Mouse (Mus musculus) CH12.LX (cell line): Measurements from ENCODE around the gene Olfr1382. TPM values are rescaled to one million over a fixed set of nuclear protein-coding genes. Genes with fewer than 3 reads are reported as not detected.

Source experiments
- DNase-seq: peaks from one replicate; pipeline ENCODE4 v3.0.0-alpha.2; 2013; ENCODE audit errors: extremely low read depth
- H3K27ac ChIP-seq: 2 replicates; pipeline ENCODE4 v1.5.1; 2012; ENCODE audit warnings: low read depth, mild to moderate bottlenecking, control low read depth, moderate library complexity; ENCODE audit not compliant: insufficient read depth
- H3K27me3 ChIP-seq: replicated peaks from 2 replicates; pipeline ENCODE3; 2012; ENCODE audit warnings: inconsistent platforms
- H3K36me3 ChIP-seq, 2 experiments: replicated peaks in 1 of 2; 2 replicates each; pipeline versions ENCODE3 to v1.6.1; 2012; ENCODE audit warnings: inconsistent platforms in 1 of 2, low read length in 1 of 2, mild to moderate bottlenecking in 1 of 2, mixed read lengths in 1 of 2, moderate library complexity in 1 of 2; ENCODE audit not compliant: control insufficient read depth in 1 of 2, insufficient read depth in 1 of 2
- H3K4me1 ChIP-seq, 2 experiments: 2 replicates each; pipeline ENCODE4 v1.6.1; 2012; ENCODE audit warnings: inconsistent platforms in 1 of 2, moderate library complexity in 1 of 2; ENCODE audit not compliant: insufficient read depth in 2 of 2, control insufficient read depth in 1 of 2
- H3K4me2 ChIP-seq: 2 replicates; pipeline ENCODE4 v1.6.1; 2012; ENCODE audit warnings: low read depth, mild to moderate bottlenecking, control low read depth; ENCODE audit not compliant: poor library complexity, insufficient read depth, severe bottlenecking
- H3K4me3 ChIP-seq, 3 experiments: fragments of 150-350 bp in 1 of 3; sonication (generic) in 1 of 3; replicated peaks in 1 of 3; 2 replicates each; pipeline versions ENCODE3 to v1.5.1; 2011 to 2012; ENCODE audit warnings: low read depth in 2 of 3, low read length in 2 of 3, mild to moderate bottlenecking in 2 of 3, moderate library complexity in 2 of 3, control low read depth in 1 of 3, improper control_type of control experiment in 1 of 3, inconsistent platforms in 1 of 3, mixed read lengths in 1 of 3; ENCODE audit not compliant: poor library complexity in 1 of 3
- H3K79me2 ChIP-seq: replicated peaks from 2 replicates; pipeline ENCODE4 v1.6.1; 2012; ENCODE audit warnings: mild to moderate bottlenecking, moderate library complexity; ENCODE audit not compliant: control insufficient read depth, poor library complexity, insufficient read depth, severe bottlenecking; ENCODE audit errors: extremely low read depth
- H3K9ac ChIP-seq: 2 replicates; pipeline ENCODE4 v1.6.1; 2012; ENCODE audit warnings: low read depth, mild to moderate bottlenecking, control low read depth, moderate library complexity; ENCODE audit not compliant: insufficient read depth
- H3K9me3 ChIP-seq: replicated peaks from 2 replicates; pipeline ENCODE3; 2012; ENCODE audit warnings: low read length, inconsistent platforms, mixed read lengths
- CHD2 ChIP-seq: IDR thresholded peaks from 2 replicates; pipeline ENCODE4 v1.6.1; 2011; ENCODE audit warnings: low read length, improper control_type of control experiment
- E2F4 ChIP-seq: IDR thresholded peaks from 2 replicates; pipeline ENCODE4 v1.6.1; 2011; ENCODE audit warnings: low read depth, low read length, improper control_type of control experiment; ENCODE audit not compliant: insufficient replicate concordance
- ELF1 ChIP-seq: IDR thresholded peaks from 2 replicates; pipeline ENCODE4 v1.6.1; 2014; ENCODE audit warnings: low read depth, mild to moderate bottlenecking, inconsistent platforms, low read length, improper control_type of control experiment
- EP300 ChIP-seq: IDR thresholded peaks from 2 replicates; pipeline ENCODE4 v1.6.1; 2011; ENCODE audit warnings: low read length, improper control_type of control experiment
- GABPA ChIP-seq: IDR thresholded peaks from 2 replicates; pipeline ENCODE4 v1.6.1; 2012; ENCODE audit warnings: low read depth, low read length, improper control_type of control experiment, inconsistent platforms; ENCODE audit not compliant: insufficient replicate concordance
- IRF4 ChIP-seq: IDR thresholded peaks from 2 replicates; pipeline ENCODE4 v1.6.1; 2014; ENCODE audit warnings: low read depth, mild to moderate bottlenecking, inconsistent platforms, low read length, improper control_type of control experiment
- JUN ChIP-seq: IDR thresholded peaks from 2 replicates; pipeline ENCODE4 v1.6.1; 2011; ENCODE audit warnings: low read depth, mild to moderate bottlenecking, low read length, improper control_type of control experiment, moderate library complexity; ENCODE audit not compliant: insufficient read depth
- JUND ChIP-seq: conservative IDR thresholded peaks from 2 replicates; pipeline ENCODE4 v1.6.1; 2011; ENCODE audit warnings: low read depth, low read length, improper control_type of control experiment
- KAT2A ChIP-seq: IDR thresholded peaks from 2 replicates; pipeline ENCODE4 v1.6.1; 2012; ENCODE audit warnings: low read length, improper control_type of control experiment, inconsistent platforms; ENCODE audit not compliant: insufficient replicate concordance
- MAFK ChIP-seq: IDR thresholded peaks from 2 replicates; pipeline ENCODE4 v1.6.1; 2011; ENCODE audit warnings: low read length, improper control_type of control experiment; ENCODE audit not compliant: insufficient replicate concordance
- MAX ChIP-seq: IDR thresholded peaks from 2 replicates; pipeline ENCODE4 v1.6.1; 2011; ENCODE audit warnings: low read length, improper control_type of control experiment
- MAZ ChIP-seq: IDR thresholded peaks from 2 replicates; pipeline ENCODE4 v1.6.1; 2012; ENCODE audit warnings: low read depth, mild to moderate bottlenecking, inconsistent platforms, low read length, improper control_type of control experiment, moderate library complexity
- MEF2A ChIP-seq: IDR thresholded peaks from 2 replicates; pipeline ENCODE4 v1.6.1; 2014; ENCODE audit warnings: low read depth, mild to moderate bottlenecking, inconsistent platforms, low read length, improper control_type of control experiment, borderline replicate concordance
- MXI1 ChIP-seq: IDR thresholded peaks from 2 replicates; pipeline ENCODE4 v1.6.1; 2011; ENCODE audit warnings: mild to moderate bottlenecking, low read depth, low read length, improper control_type of control experiment
- MYC ChIP-seq: IDR thresholded peaks from 2 replicates; pipeline ENCODE4 v1.6.1; 2011; ENCODE audit warnings: low read depth, mild to moderate bottlenecking, improper control_type of control experiment, low read length
- NELFE ChIP-seq: IDR thresholded peaks from 2 replicates; pipeline ENCODE4 v1.6.1; 2011; ENCODE audit warnings: low read depth, low read length, improper control_type of control experiment
- NRF1 ChIP-seq: IDR thresholded peaks from 2 replicates; pipeline ENCODE4 v1.6.1; 2014; ENCODE audit warnings: low read depth, mild to moderate bottlenecking, inconsistent platforms, low read length, improper control_type of control experiment, moderate library complexity
- PAX5 ChIP-seq: IDR thresholded peaks from 2 replicates; pipeline ENCODE4 v1.6.1; 2012; ENCODE audit warnings: low read length, inconsistent platforms, mixed read lengths
- POLR2AphosphoS2 ChIP-seq: IDR thresholded peaks from 2 replicates; pipeline ENCODE4 v1.6.1; 2011; ENCODE audit warnings: low read depth, low read length, improper control_type of control experiment
- RCOR1 ChIP-seq: conservative IDR thresholded peaks from 2 replicates; pipeline ENCODE4 v1.6.1; 2012; ENCODE audit warnings: low read depth, mild to moderate bottlenecking, inconsistent platforms, low read length, improper control_type of control experiment
- SIN3A ChIP-seq: IDR thresholded peaks from 2 replicates; pipeline ENCODE4 v1.6.1; 2012; ENCODE audit warnings: low read length, improper control_type of control experiment, inconsistent platforms
- UBTF ChIP-seq: IDR thresholded peaks from 2 replicates; pipeline ENCODE4 v1.6.1; 2012; ENCODE audit warnings: low read depth, mild to moderate bottlenecking, inconsistent platforms, low read length, improper control_type of control experiment, moderate library complexity
- USF1 ChIP-seq: IDR thresholded peaks from 2 replicates; pipeline ENCODE4 v1.6.1; 2014; ENCODE audit warnings: low read depth, mild to moderate bottlenecking, inconsistent platforms, low read length, improper control_type of control experiment
- USF2 ChIP-seq: conservative IDR thresholded peaks from 2 replicates; pipeline ENCODE4 v1.6.1; 2011; ENCODE audit warnings: low read depth, low read length, improper control_type of control experiment
- ZC3H11A ChIP-seq: IDR thresholded peaks from 2 replicates; pipeline ENCODE4 v1.6.1; 2012; ENCODE audit warnings: low read depth, mild to moderate bottlenecking, inconsistent platforms, low read length, improper control_type of control experiment
- dilution Hi-C: fragments of 300-500 bp; cut with MboI; formaldehyde crosslinking; loops from 2 replicates; pipeline ENCODE4 v1.14.3; 2020; ENCODE audit warnings: low sequenced_read_pairs; ENCODE audit not compliant: extremely low pct_unique_long_range_greater_than_20kb, extremely low pct_ligation_motif_present
- in situ Hi-C: fragments of 300-500 bp; cut with MboI; formaldehyde crosslinking; loops from 3 replicates; pipeline ENCODE4 v1.14.3; 2019; ENCODE audit warnings: low sequenced_read_pairs, low pct_ligation_motif_present, low pct_unique_long_range_greater_than_20kb, mixed read lengths
- polyA plus RNA-seq: library from polyadenylated mRNA; unstranded; fragments of >175 nt; gene quantifications from 2 replicates; pipeline ENCODE4 v1.2.1, GENCODE M21; 2012; ENCODE audit warnings: low read depth; ENCODE audit not compliant: insufficient read length
- total RNA-seq, 2 experiments: library from RNA; depleted of rRNA; stranded (reverse); fragments of 300-350 nt in 1 of 2; fragments of >200 nt in 1 of 2; gene quantifications; 2 replicates each; pipeline ENCODE4 v1.2.3; 2012 to 2014

Olfr1382 gene
- total and polyA plus RNA-seq, 3 experiments = not detected

GRCm38 (mm10) chr11:49518086-49518485 lies 10.0 kb upstream of the Olfr1382 start:
- H3K27me3 ChIP-seq = peaks cover 19% of the 10 kb centered on the region
- no peak overlapping the region for H3K27ac ChIP-seq
- H3K4me3 ChIP-seq = no peak overlapping the region
- H3K4me1 ChIP-seq = no peaks in the 10 kb centered on the region
- H3K9ac ChIP-seq = no peak overlapping the region
- no peaks in the 10 kb centered on the region for H3K9me3 ChIP-seq
- no peak overlapping the region for H3K4me2 ChIP-seq
- in situ Hi-C loops = no loop called here
- TF ChIP-seq NELFE (no peak), CHD2 (no peak), MAX (no peak), KAT2A (no peak), JUN (no peak), MAZ (no peak), RCOR1 (no peak), POLR2AphosphoS2 (no peak), NRF1 (no peak), MEF2A (no peak), MAFK (no peak), ELF1 (no peak), IRF4 (no peak), MXI1 (no peak), USF2 (no peak), SIN3A (no peak), UBTF (no peak)
- dilution Hi-C loops = no loop called here
- no peaks in the 10 kb centered on the region for H3K79me2 ChIP-seq
- DNase-seq = no peak
- H3K36me3 ChIP-seq = no peaks in the 10 kb centered on the region

- no peaks in the 10 kb centered on the region for H3K36me3 ChIP-seq
- no peak for DNase-seq
- H3K27ac ChIP-seq = no peak within 1 kb of the TSS
- H3K4me3 ChIP-seq = no peak within 1 kb of the TSS
- H3K4me1 ChIP-seq = no peaks in the 10 kb centered on the region
- H3K9ac ChIP-seq = no peak within 1 kb of the TSS
- H3K27me3 ChIP-seq = peaks cover 16% of the 10 kb centered on the region
- H3K9me3 ChIP-seq = no peaks in the 10 kb centered on the region
- in situ Hi-C loops (no loop called here), dilution Hi-C loops (no loop called here)
- H3K79me2 ChIP-seq = no peaks in the 10 kb centered on the region
- TF ChIP-seq E2F4 (no peak), UBTF (no peak), EP300 (no peak), POLR2AphosphoS2 (no peak), MYC (no peak), CHD2 (no peak), RCOR1 (no peak), PAX5 (no peak), USF1 (no peak), JUND (no peak), ZC3H11A (no peak), GABPA (no peak), NELFE (no peak), SIN3A (no peak), MEF2A (no peak)
- no peak within 1 kb of the TSS for H3K4me2 ChIP-seq
Observed at GRCm38 (mm10) chr11:49519348-49519747, 8.7 kb upstream of the Olfr1382 start, which contains the start of gene Olfr1383. TSS of gene Olfr1383 (plus strand) at chr11:49519648.
